Mouse (Mus musculus) forebrain, embryonic 12.5 days (tissue): ENCODE measurements around the gene Egr2. TPM values are rescaled to one million over a fixed set of nuclear protein-coding genes. Genes with fewer than 3 reads are reported as not detected.

ENCODE experiments used
- ATAC-seq: fragments of 200-750 bp; cut with Nextera tagmentation; 2 replicates; pipeline ENCODE4 v1.8.0; 2017; ENCODE audit warnings: moderate TSS enrichment; ENCODE audit not compliant: low FRiP score
- H3K27ac ChIP-seq: fragments of 300-500 bp; sonication (generic); 2 replicates; pipeline ENCODE4 v1.5.1; 2016; ENCODE audit warnings: mild to moderate bottlenecking
- H3K27me3 ChIP-seq: fragments of 300-500 bp; sonication (generic); 2 replicates; pipeline ENCODE4 v1.6.1; 2016; ENCODE audit warnings: mild to moderate bottlenecking
- H3K36me3 ChIP-seq: fragments of 300-500 bp; sonication (generic); replicated peaks from 2 replicates; pipeline ENCODE4 v1.6.1; 2016; ENCODE audit warnings: mild to moderate bottlenecking
- H3K4me1 ChIP-seq: fragments of 300-500 bp; sonication (generic); 2 replicates; pipeline ENCODE4 v1.6.1; 2016
- H3K4me2 ChIP-seq: fragments of 300-500 bp; sonication (generic); 2 replicates; pipeline ENCODE4 v1.6.1; 2016; ENCODE audit warnings: mild to moderate bottlenecking, moderate library complexity
- H3K4me3 ChIP-seq: fragments of 300-500 bp; sonication (generic); replicated peaks from 2 replicates; pipeline ENCODE4 v1.5.1; 2016; ENCODE audit warnings: mild to moderate bottlenecking
- H3K9ac ChIP-seq: fragments of 300-500 bp; sonication (generic); 2 replicates; pipeline ENCODE4 v1.6.1; 2016; ENCODE audit warnings: mild to moderate bottlenecking
- H3K9me3 ChIP-seq: fragments of 300-500 bp; sonication (generic); 2 replicates; pipeline ENCODE4 v1.6.1; 2016
- WGBS: fragments of 180-500 bp; shearing (Covaris S2); methylation state at CpG from one replicate; pipeline ENCODE4 v1.1.7; 2016; 5-methylcytosine and 5-hydroxymethylcytosine counted together
- polyA plus RNA-seq: library from polyadenylated mRNA; unstranded; fragments of >200 nt; fragmentation: Nextera tagmentation; extraction: Ambion mirVana; gene quantifications from 2 replicates; pipeline ENCODE4 v1.2.1, GENCODE M21; 2016

Gene Egr2
- polyA plus RNA-seq, 1 experiment from 2014 or later = 0.20 TPM

- WGBS = 86% methylated on average over 3 of the region's 3 CpGs
- ATAC-seq = no peak
These were observed 16.5 kb upstream of the Egr2 start for GRCm38 (mm10) chr10:67518733-67519132.

GRCm38 (mm10) chr10:67524130-67524529 is 11.1 kb upstream of the Egr2 start:
- H3K27ac ChIP-seq = no peak overlapping the region
- H3K36me3 ChIP-seq = no peaks in the 10 kb centered on the region
- no peaks in the 10 kb centered on the region for H3K4me1 ChIP-seq
- H3K4me2 ChIP-seq = no peak overlapping the region
- H3K27me3 ChIP-seq = peaks cover 42% of the 10 kb centered on the region
- no peak for ATAC-seq
- no peak overlapping the region for H3K4me3 ChIP-seq
- 89% methylated on average over 3 of the region's 3 CpGs for WGBS
- H3K9me3 ChIP-seq = no peaks in the 10 kb centered on the region
- no peak overlapping the region for H3K9ac ChIP-seq

More at GRCm38 (mm10) chr10:67518733-67519132, 16.5 kb upstream of the Egr2 start:
- H3K27ac ChIP-seq = no peak overlapping the region
- peaks cover 9% of the 10 kb centered on the region; the same call in 1 of the 2 replicates for H3K27me3 ChIP-seq
- no peak overlapping the region for H3K4me3 ChIP-seq
- H3K9ac ChIP-seq = no peak overlapping the region
- no peak overlapping the region for H3K4me2 ChIP-seq
- no peaks in the 10 kb centered on the region for H3K36me3 ChIP-seq
- no peaks in the 10 kb centered on the region for H3K4me1 ChIP-seq
- H3K9me3 ChIP-seq = no peaks in the 10 kb centered on the region

GRCm38 (mm10) chr10:67524694-67525093 is 10.6 kb upstream of the Egr2 start:
- H3K9me3 ChIP-seq = no peaks in the 10 kb centered on the region
- no peak overlapping the region for H3K9ac ChIP-seq
- H3K36me3 ChIP-seq = no peaks in the 10 kb centered on the region
- ATAC-seq = no peak
- H3K4me1 ChIP-seq = no peaks in the 10 kb centered on the region
- 81% methylated on average over 7 of the region's 7 CpGs for WGBS
- no peak overlapping the region for H3K4me2 ChIP-seq
- peaks cover 46% of the 10 kb centered on the region for H3K27me3 ChIP-seq
- no peak overlapping the region for H3K4me3 ChIP-seq
- no peak overlapping the region for H3K27ac ChIP-seq

GRCm38 (mm10) chr10:67526435-67526834 is 8.8 kb upstream of the Egr2 start:
- H3K4me2 ChIP-seq = no peak overlapping the region
- H3K9ac ChIP-seq = no peak overlapping the region
- no peaks in the 10 kb centered on the region for H3K36me3 ChIP-seq
- ATAC-seq = peak; percentile 69; the same call in 1 of the 2 replicates
- 35% methylated on average over 9 of the region's 9 CpGs for WGBS
- no peaks in the 10 kb centered on the region for H3K9me3 ChIP-seq
- H3K4me3 ChIP-seq = no peak overlapping the region
- H3K4me1 ChIP-seq = no peaks in the 10 kb centered on the region
- H3K27ac ChIP-seq = no peak overlapping the region
- H3K27me3 ChIP-seq = peaks cover 63% of the 10 kb centered on the region

GRCm38 (mm10) chr10:67529769-67530168 is 5.5 kb upstream of the Egr2 start:
- no peaks in the 10 kb centered on the region for H3K9me3 ChIP-seq
- peaks cover 84% of the 10 kb centered on the region for H3K27me3 ChIP-seq
- H3K4me3 ChIP-seq = no peak overlapping the region
- WGBS = 84% methylated on average over 4 of the region's 4 CpGs
- H3K4me2 ChIP-seq = no peak overlapping the region
- no peaks in the 10 kb centered on the region for H3K36me3 ChIP-seq
- ATAC-seq = no peak
- H3K4me1 ChIP-seq = no peaks in the 10 kb centered on the region
- H3K9ac ChIP-seq = no peak overlapping the region
- H3K27ac ChIP-seq = no peak overlapping the region

- Histone ChIP-seq H3K4me2 (peak overlapping the region; percentile 91), H3K9me3 (no peaks in the 10 kb centered on the region), H3K27ac (no peak overlapping the region), H3K27me3 (peaks cover 100% of the 10 kb centered on the region), H3K36me3 (no peaks in the 10 kb centered on the region), H3K9ac (0 out of 2 replicates have a peak overlapping the region, but pooled peaks have one; percentile 18), H3K4me3 (peak overlapping the region; percentile 50), H3K4me1 (peaks cover 43% of the 10 kb centered on the region)
- ATAC-seq = peak; percentile 49
- under 1% methylated on average over 35 of the region's 35 CpGs for WGBS
These were observed 697 bp downstream of the Egr2 start for GRCm38 (mm10) chr10:67535972-67536371.

- H3K4me1 ChIP-seq = peaks cover 45% of the 10 kb centered on the region
These were observed 1.4 kb downstream of the Egr2 start for GRCm38 (mm10) chr10:67536621-67537141.

GRCm38 (mm10) chr10:67537151-67537994 is 2.1 kb downstream of the Egr2 start:
- Histone ChIP-seq H3K27ac (no peak overlapping the region), H3K36me3 (no peaks in the 10 kb centered on the region), H3K4me3 (peak overlapping the region; percentile 50), H3K27me3 (peaks cover 98% of the 10 kb centered on the region), H3K9ac (peak overlapping the region; percentile 41), H3K9me3 (no peaks in the 10 kb centered on the region), H3K4me1 (peaks cover 45% of the 10 kb centered on the region), H3K4me2 (peak overlapping the region; percentile 91)
- under 1% methylated on average over 51 of the region's 51 CpGs for WGBS
- peak; percentile 86 for ATAC-seq

More at GRCm38 (mm10) chr10:67536621-67537141, 1.4 kb downstream of the Egr2 start:
- Histone ChIP-seq H3K27me3 (peaks cover 100% of the 10 kb centered on the region), H3K9me3 (no peaks in the 10 kb centered on the region), H3K4me3 (peak overlapping the region; percentile 50), H3K4me2 (peak overlapping the region; percentile 91), H3K27ac (no peak overlapping the region), H3K36me3 (no peaks in the 10 kb centered on the region), H3K9ac (peak overlapping the region; percentile 5; the same call in 1 of the 2 replicates)
- peak; percentile 31 for ATAC-seq
- WGBS = 2% methylated on average over 20 of the region's 32 CpGs

- H3K27me3 ChIP-seq = peaks cover 98% of the 10 kb centered on the region
- no peak overlapping the region for H3K9ac ChIP-seq
- peak overlapping the region; percentile 91 for H3K4me2 ChIP-seq
- H3K9me3 ChIP-seq = no peaks in the 10 kb centered on the region
- H3K36me3 ChIP-seq = no peaks in the 10 kb centered on the region
- 0% methylated on average over 19 of the region's 19 CpGs for WGBS
- no peak for ATAC-seq
- peak overlapping the region; percentile 50 for H3K4me3 ChIP-seq
- H3K27ac ChIP-seq = no peak overlapping the region
- H3K4me1 ChIP-seq = peaks cover 45% of the 10 kb centered on the region
These were observed 2.8 kb downstream of the Egr2 start for GRCm38 (mm10) chr10:67538106-67538505.

GRCm38 (mm10) chr10:67538585-67539400 is 3.5 kb downstream of the Egr2 start:
- Histone ChIP-seq H3K27me3 (peaks cover 91% of the 10 kb centered on the region), H3K36me3 (no peaks in the 10 kb centered on the region), H3K9me3 (no peaks in the 10 kb centered on the region), H3K4me1 (peaks cover 45% of the 10 kb centered on the region), H3K9ac (no peak overlapping the region), H3K4me3 (peak overlapping the region; percentile 50), H3K4me2 (peak overlapping the region; percentile 91), H3K27ac (no peak overlapping the region)
- no peak for ATAC-seq
- WGBS = under 1% methylated on average over 50 of the region's 50 CpGs

GRCm38 (mm10) chr10:67539401-67539730 is 4.1 kb downstream of the Egr2 start:
- Histone ChIP-seq H3K4me2 (peak overlapping the region; percentile 91; the same call in 1 of the 2 replicates), H3K4me3 (0 out of 2 replicates have a peak overlapping the region, but pooled peaks have one; percentile 50), H3K9ac (no peak overlapping the region), H3K27me3 (peaks cover 86% of the 10 kb centered on the region), H3K9me3 (no peaks in the 10 kb centered on the region), H3K27ac (no peak overlapping the region), H3K4me1 (peaks cover 45% of the 10 kb centered on the region), H3K36me3 (no peaks in the 10 kb centered on the region)
- 38% methylated on average over 6 of the region's 6 CpGs for WGBS
- no peak for ATAC-seq

- 9% methylated on average over 19 of the region's 19 CpGs for WGBS
- Histone ChIP-seq H3K4me1 (peaks cover 39% of the 10 kb centered on the region), H3K36me3 (no peaks in the 10 kb centered on the region), H3K9me3 (no peaks in the 10 kb centered on the region), H3K9ac (no peak overlapping the region), H3K4me3 (0 out of 2 replicates have a peak overlapping the region, but pooled peaks have one; percentile 9), H3K4me2 (no peak overlapping the region), H3K27me3 (peaks cover 76% of the 10 kb centered on the region), H3K27ac (no peak overlapping the region)
- no peak for ATAC-seq
These were observed 5.3 kb downstream of the Egr2 start for GRCm38 (mm10) chr10:67540591-67540990.
